Mouse (Mus musculus) kidney, embryonic 15.5 days (tissue): ENCODE data around the gene Xkrx. TPM values are rescaled to one million over a fixed set of nuclear protein-coding genes. Genes with fewer than 3 reads are reported as not detected.
"Not testable (repeated sequence)": the region's sequence is repeated elsewhere in the genome, so short reads cannot be mapped to it uniquely, and the experiment has no call there.

Source experiments
- ATAC-seq: fragments of 200-750 bp; cut with Nextera tagmentation; replicated peaks from 2 replicates; pipeline ENCODE4 v1.8.0; 2017; ENCODE audit warnings: moderate TSS enrichment; ENCODE audit not compliant: low FRiP score
- H3K27ac ChIP-seq: fragments of 300-500 bp; sonication (generic); 2 replicates; pipeline ENCODE4 v1.5.1; 2015; ENCODE audit warnings: mild to moderate bottlenecking, inconsistent platforms
- H3K27me3 ChIP-seq: fragments of 300-500 bp; sonication (generic); 2 replicates; pipeline ENCODE4 v1.6.1; 2015; ENCODE audit warnings: inconsistent platforms
- H3K36me3 ChIP-seq: fragments of 300-500 bp; sonication (generic); 2 replicates; pipeline ENCODE4 v1.6.1; 2015; ENCODE audit warnings: inconsistent platforms
- H3K4me1 ChIP-seq: fragments of 300-500 bp; sonication (generic); 2 replicates; pipeline ENCODE4 v1.6.1; 2015; ENCODE audit warnings: inconsistent platforms
- H3K4me2 ChIP-seq: fragments of 300-500 bp; sonication (generic); 2 replicates; pipeline ENCODE4 v1.6.1; 2015; ENCODE audit warnings: moderate library complexity, mild to moderate bottlenecking, inconsistent platforms
- H3K4me3 ChIP-seq: fragments of 300-500 bp; sonication (generic); replicated peaks from 2 replicates; pipeline ENCODE4 v1.5.1; 2015; ENCODE audit warnings: mild to moderate bottlenecking, inconsistent platforms
- H3K9ac ChIP-seq: fragments of 300-500 bp; sonication (generic); 2 replicates; pipeline ENCODE4 v1.6.1; 2015; ENCODE audit warnings: mild to moderate bottlenecking, inconsistent platforms
- H3K9me3 ChIP-seq: fragments of 300-500 bp; sonication (generic); replicated peaks from 2 replicates; pipeline ENCODE4 v1.6.1; 2016; ENCODE audit warnings: inconsistent platforms
- WGBS: fragments of 180-500 bp; shearing (Covaris S2); methylation state at CpG from one replicate; pipeline ENCODE4 v1.1.7; 2015; ENCODE audit warnings: mixed read lengths; 5-methylcytosine and 5-hydroxymethylcytosine counted together
- polyA plus RNA-seq: library from polyadenylated mRNA; unstranded; fragments of >200 nt; fragmentation: Nextera tagmentation; extraction: Ambion mirVana; gene quantifications from 2 replicates; pipeline ENCODE4 v1.2.1, GENCODE M21; 2015

Xkrx gene
- polyA plus RNA-seq: 0.13 and 0.32 TPM in 2 replicates

- H3K27me3 ChIP-seq: peaks cover 35% of the 10 kb centered on the region
- H3K36me3 ChIP-seq: no peaks in the 10 kb centered on the region
- 0 out of 2 replicates have a peak, but pooled peaks cover 3% of the 10 kb centered on the region for H3K4me1 ChIP-seq
- H3K27ac ChIP-seq: no peak within 1 kb of the TSS
- H3K4me2 ChIP-seq: peak within 1 kb of the TSS; percentile 59
- H3K9me3 ChIP-seq: no peaks in the 10 kb centered on the region
- ATAC-seq: 0 out of 2 replicates have a peak, but pooled peaks have one; percentile 52
- H3K9ac ChIP-seq: no peak within 1 kb of the TSS
- 27% methylated on average over 16 of the region's 16 CpGs for WGBS
- H3K4me3 ChIP-seq: peak within 1 kb of the TSS; percentile 28
Measured at GRCm38 (mm10) chrX:134162043-134162720, at the start of gene Xkrx. TSS of gene Xkrx (minus strand) at chrX:134162076.

GRCm38 (mm10) chrX:134211151-134211642 lies 49.3 kb upstream of the Xkrx start:
- ATAC-seq: no peak
- H3K4me3 ChIP-seq: no peak overlapping the region
- H3K36me3 ChIP-seq: no peaks in the 10 kb centered on the region
- peaks cover 3% of the 10 kb centered on the region for H3K27me3 ChIP-seq
- no peaks in the 10 kb centered on the region for H3K9me3 ChIP-seq
- no peak overlapping the region for H3K4me2 ChIP-seq
- H3K4me1 ChIP-seq: no peaks in the 10 kb centered on the region
- no peak overlapping the region for H3K9ac ChIP-seq
- whole genome bisulfite sequencing: 83% methylated on average over 7 of the region's 7 CpGs
- no peak overlapping the region for H3K27ac ChIP-seq

GRCm38 (mm10) chrX:134208491-134208890 lies 46.6 kb upstream of the Xkrx start:
- H3K4me1 ChIP-seq: no peaks in the 10 kb centered on the region
- WGBS: 80% methylated on average over 2 of the region's 2 CpGs
- no peak overlapping the region for H3K27ac ChIP-seq
- H3K27me3 ChIP-seq: peaks cover 7% of the 10 kb centered on the region
- no peaks in the 10 kb centered on the region for H3K9me3 ChIP-seq
- H3K36me3 ChIP-seq: no peaks in the 10 kb centered on the region
- no peak for ATAC-seq
- no peak overlapping the region for H3K9ac ChIP-seq
- H3K4me2 ChIP-seq: no peak overlapping the region
- H3K4me3 ChIP-seq: no peak overlapping the region

- not testable (repeated sequence) for H3K27ac ChIP-seq, H3K27me3 ChIP-seq, H3K4me3 ChIP-seq, H3K9me3 ChIP-seq, H3K4me1 ChIP-seq, H3K4me2 ChIP-seq, H3K36me3 ChIP-seq, H3K9ac ChIP-seq, ATAC-seq
- 96% methylated on average over 9 of the region's 9 CpGs for WGBS
Measured at GRCm38 (mm10) chrX:134187201-134187600, 25.3 kb upstream of the Xkrx start, which contains the start of gene Arl13a. TSS of gene Arl13a (plus strand) at chrX:134187501.

- no peaks in the 10 kb centered on the region for H3K36me3 ChIP-seq
- no peak overlapping the region for H3K27ac ChIP-seq
- ATAC-seq: no peak
- H3K9me3 ChIP-seq: no peaks in the 10 kb centered on the region
- peaks cover 13% of the 10 kb centered on the region for H3K27me3 ChIP-seq
- no peak overlapping the region for H3K4me2 ChIP-seq
- 100% methylated on average over 1 of the region's 1 CpGs for WGBS
- H3K4me3 ChIP-seq: no peak overlapping the region
- H3K4me1 ChIP-seq: no peaks in the 10 kb centered on the region
- no peak overlapping the region for H3K9ac ChIP-seq
Measured at GRCm38 (mm10) chrX:134174699-134175098, 12.8 kb upstream of the Xkrx start.

- H3K4me1 ChIP-seq: no peaks in the 10 kb centered on the region
- no peaks in the 10 kb centered on the region for H3K9me3 ChIP-seq
- H3K9ac ChIP-seq: no peak overlapping the region
- H3K36me3 ChIP-seq: no peaks in the 10 kb centered on the region
- ATAC-seq: no peak
- H3K27me3 ChIP-seq: peaks cover 16% of the 10 kb centered on the region
- H3K27ac ChIP-seq: no peak overlapping the region
- H3K4me2 ChIP-seq: no peak overlapping the region
- H3K4me3 ChIP-seq: no peak overlapping the region
- WGBS: 97% methylated on average over 1 of the region's 1 CpGs
Measured at GRCm38 (mm10) chrX:134170584-134170983, 8.7 kb upstream of the Xkrx start.

- WGBS: 59% methylated on average over 4 of the region's 4 CpGs
- H3K27me3 ChIP-seq: peaks cover 32% of the 10 kb centered on the region
Measured at GRCm38 (mm10) chrX:134163484-134163883, 1.6 kb upstream of the Xkrx start.

GRCm38 (mm10) chrX:134162826-134163225 lies 950 bp upstream of the Xkrx start:
- Histone ChIP-seq H3K4me1 (0 out of 2 replicates have a peak, but pooled peaks cover 3% of the 10 kb centered on the region), H3K9ac (no peak overlapping the region), H3K36me3 (no peaks in the 10 kb centered on the region), H3K27ac (no peak overlapping the region), H3K27me3 (peaks cover 34% of the 10 kb centered on the region), H3K4me2 (peak overlapping the region; percentile 59), H3K9me3 (no peaks in the 10 kb centered on the region), H3K4me3 (peak overlapping the region; percentile 28)
- ATAC-seq: no peak
- WGBS: 19% methylated on average over 11 of the region's 11 CpGs

More at GRCm38 (mm10) chrX:134163484-134163883, 1.6 kb upstream of the Xkrx start:
- no peaks in the 10 kb centered on the region for H3K9me3 ChIP-seq
- no peak overlapping the region for H3K4me3 ChIP-seq
- 0 out of 2 replicates have a peak, but pooled peaks cover 3% of the 10 kb centered on the region for H3K4me1 ChIP-seq
- no peaks in the 10 kb centered on the region for H3K36me3 ChIP-seq
- no peak overlapping the region for H3K27ac ChIP-seq
- no peak for ATAC-seq
- H3K9ac ChIP-seq: no peak overlapping the region
- H3K4me2 ChIP-seq: no peak overlapping the region

- Histone ChIP-seq H3K9me3 (no peaks in the 10 kb centered on the region), H3K4me2 (no peak overlapping the region), H3K36me3 (no peaks in the 10 kb centered on the region), H3K27ac (no peak overlapping the region), H3K27me3 (peaks cover 42% of the 10 kb centered on the region), H3K4me3 (no peak overlapping the region), H3K9ac (no peak overlapping the region), H3K4me1 (0 out of 2 replicates have a peak, but pooled peaks cover 3% of the 10 kb centered on the region)
- 86% methylated on average over 2 of the region's 2 CpGs for WGBS
- ATAC-seq: no peak
Measured at GRCm38 (mm10) chrX:134160442-134160841, 1.4 kb downstream of the Xkrx start.

- H3K27ac ChIP-seq: no peak overlapping the region
- 40% methylated on average over 7 of the region's 7 CpGs for WGBS
- H3K4me2 ChIP-seq: no peak overlapping the region
- 0 out of 2 replicates have a peak, but pooled peaks cover 3% of the 10 kb centered on the region for H3K4me1 ChIP-seq
- no peak for ATAC-seq
- no peaks in the 10 kb centered on the region for H3K9me3 ChIP-seq
- no peaks in the 10 kb centered on the region for H3K36me3 ChIP-seq
- H3K27me3 ChIP-seq: peaks cover 34% of the 10 kb centered on the region
- no peak overlapping the region for H3K9ac ChIP-seq
- H3K4me3 ChIP-seq: no peak overlapping the region
Measured at GRCm38 (mm10) chrX:134158151-134158550, 3.7 kb downstream of the Xkrx start.

GRCm38 (mm10) chrX:134141986-134142385 lies 19.9 kb downstream of the Xkrx start:
- no peaks in the 10 kb centered on the region for H3K9me3 ChIP-seq
- H3K4me1 ChIP-seq: no peaks in the 10 kb centered on the region
- no peak overlapping the region for H3K4me3 ChIP-seq
- H3K9ac ChIP-seq: no peak overlapping the region
- peaks cover 34% of the 10 kb centered on the region for H3K27me3 ChIP-seq
- H3K27ac ChIP-seq: no peak overlapping the region
- ATAC-seq: no peak
- 84% methylated on average over 4 of the region's 4 CpGs for WGBS
- no peaks in the 10 kb centered on the region for H3K36me3 ChIP-seq
- H3K4me2 ChIP-seq: no peak overlapping the region

GRCm38 (mm10) chrX:134141551-134141950 lies 20.3 kb downstream of the Xkrx start:
- no peak overlapping the region for H3K4me3 ChIP-seq
- no peak overlapping the region for H3K4me2 ChIP-seq
- H3K27me3 ChIP-seq: peaks cover 36% of the 10 kb centered on the region
- H3K9ac ChIP-seq: no peak overlapping the region
- 78% methylated on average over 1 of the region's 1 CpGs for WGBS
- no peak for ATAC-seq
- H3K4me1 ChIP-seq: no peaks in the 10 kb centered on the region
- H3K9me3 ChIP-seq: no peaks in the 10 kb centered on the region
- no peaks in the 10 kb centered on the region for H3K36me3 ChIP-seq
- no peak overlapping the region for H3K27ac ChIP-seq
